Mouse (Mus musculus): ENCODE data around the gene Aadac. TPM values are rescaled to one million over a fixed set of nuclear protein-coding genes. Genes with fewer than 3 reads are reported as not detected.

Aadac gene
- polyA plus RNA-seq, 1 experiment = not detected

Other genes with a start within 250 kb of the Aadac start
- gene Gm8298, start 164.7 kb upstream of the Aadac start, polyA plus RNA-seq (2012; ENCODE audit: insufficient read depth, insufficient read length, missing spikeins) = not detected in 2 replicates
- not detected in 2 replicates for gene C130079G13Rik, start 100.5 kb upstream of the Aadac start, polyA plus RNA-seq (2012; ENCODE audit: insufficient read depth, insufficient read length, missing spikeins)
- not detected in 2 replicates for gene Aadacl2, start 19.0 kb upstream of the Aadac start, polyA plus RNA-seq (2012; ENCODE audit: insufficient read depth, insufficient read length, missing spikeins)
- 15.1 and 17.4 TPM in 2 replicates for gene Sucnr1, start 56.2 kb downstream of the Aadac start, polyA plus RNA-seq (2012; ENCODE audit: insufficient read depth, insufficient read length, missing spikeins)